8 mouse cellular contexts compared by ENCODE assay signal in the genomic region with DNA sequence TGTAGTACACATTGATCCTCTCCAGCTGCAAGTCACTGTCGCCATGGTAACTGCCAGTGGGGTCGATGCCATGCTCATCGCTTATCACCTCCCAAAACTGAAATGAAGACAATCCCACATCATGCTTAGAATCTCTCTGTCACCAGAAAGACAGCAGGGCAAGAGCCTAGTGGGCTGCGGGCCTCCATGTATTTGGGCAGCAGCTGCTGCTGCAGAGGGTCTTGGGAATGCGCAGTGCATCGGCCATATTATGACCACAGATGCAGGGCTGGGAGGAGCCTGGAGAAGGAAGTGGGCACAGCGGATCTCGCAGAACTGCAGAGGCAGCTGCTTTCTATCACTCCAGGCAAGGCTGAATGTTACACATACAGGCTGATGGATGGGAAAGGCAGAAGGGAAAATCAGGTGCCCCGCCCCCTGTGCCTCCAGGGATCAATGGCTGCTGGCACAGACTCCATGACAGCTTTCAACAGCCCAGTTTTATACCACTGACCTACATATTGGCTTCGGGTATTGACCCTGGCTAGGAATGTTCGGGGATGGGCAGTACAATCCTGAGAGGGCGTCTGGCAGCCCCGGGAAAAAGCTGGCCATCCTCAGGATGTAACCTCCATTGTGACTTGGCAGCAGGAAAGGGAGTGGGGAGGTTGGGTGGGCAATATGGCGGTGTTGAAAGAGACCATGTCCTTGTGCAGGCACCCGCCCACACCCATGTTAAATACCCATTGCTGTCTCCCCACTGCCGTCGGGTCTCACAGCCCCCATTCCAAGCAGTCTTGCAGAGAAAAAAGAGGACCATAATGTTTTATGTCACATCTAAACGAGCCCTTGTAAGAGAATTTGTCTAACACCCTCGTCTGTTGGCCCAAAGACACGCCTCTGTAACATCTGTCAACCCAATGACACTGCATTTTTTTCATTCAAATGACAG. TPM values are rescaled to one million over a fixed set of nuclear protein-coding genes. Genes with fewer than 3 reads are reported as not detected.
DNase-seq lines count a peak whose midpoint lies in the region; TF ChIP-seq lines count a peak whose summit lies in the region.

No protein-coding gene starts in this region.

- peak overlapping the region; percentile 66 for H3K4me3 ChIP-seq in embryonic fibroblast, embryonic 13.5 days (ENCODE audit: insufficient read depth, low read length)
- peak overlapping the region; percentile 76 for H3K4me3 ChIP-seq in left cerebral cortex, adult 2 months
- peak overlapping the region; percentile 93 for H3K4me3 ChIP-seq in megakaryocyte, embryonic 14.5 days (replicated peaks)

- peak; percentile 54 for DNase-seq in embryo, embryonic 10 days (ENCODE audit: low spot score)
- DNase-seq in embryo, embryonic 9.5 days (ENCODE audit: extremely low spot score) = no peak
- peak; percentile 43 to 57 for DNase-seq in adrenal gland, postnatal 36 days
- DNase-seq in heart, postnatal 10 days = peak; percentile 45 to 54
- peak; percentile 46 to 47 for DNase-seq in left cerebral cortex, adult 2 months (ENCODE audit: extremely low spot score in 1 of 2, low spot score in 2 of 2)
- DNase-seq in splenic B cell, adult 2 months (ENCODE audit: low read depth, low spot score) = peak; percentile 14

- no peak for TF ChIP-seq POLR2A in embryonic fibroblast, embryonic 13.5 days (IDR thresholded peaks at IDR 0.05; ENCODE audit: low read depth, low read length)

- H3K27ac ChIP-seq in embryonic fibroblast, embryonic 13.5 days (ENCODE audit: insufficient read depth, low read length) = no peak overlapping the region
- peak overlapping the region; percentile 94 for H3K27ac ChIP-seq in left cerebral cortex, adult 2 months

- H3K36me3 ChIP-seq in megakaryocyte, embryonic 14.5 days (replicated peaks; ENCODE audit: low read length) = peaks cover 36% of the 10 kb centered on the region
- H3K36me3 ChIP-seq in splenic B cell, adult 2 months (ENCODE audit: control insufficient read depth, insufficient read depth, low read length, poor library complexity, severe bottlenecking) = no peaks in the 10 kb centered on the region

- no peak for TF ChIP-seq CTCF in embryonic fibroblast, embryonic 13.5 days (IDR thresholded peaks at IDR 0.05; ENCODE audit: borderline replicate concordance, insufficient read depth, low read length)
- no peak for TF ChIP-seq CTCF in left cerebral cortex, adult 2 months (IDR thresholded peaks at IDR 0.05)

- intact Hi-C loops in heart, postnatal 10 days (cut with DNase I) = no loop called here
- intact Hi-C loops in left cerebral cortex, adult 2 months (cut with DNase I) = loop anchor here (10.0 kb wide), 1 partner anchor 268 kb away; a partner anchor contains a TSS

- no peaks in the 10 kb centered on the region for H3K9me3 ChIP-seq in megakaryocyte, embryonic 14.5 days

- H3K4me1 ChIP-seq in embryonic fibroblast, embryonic 13.5 days (ENCODE audit: control insufficient read depth, insufficient read depth, low read length) = peaks cover 11% of the 10 kb centered on the region
- peaks cover 43% of the 10 kb centered on the region for H3K4me1 ChIP-seq in megakaryocyte, embryonic 14.5 days

- H3K27me3 ChIP-seq in megakaryocyte, embryonic 14.5 days (replicated peaks) = no peaks in the 10 kb centered on the region
- no peaks in the 10 kb centered on the region for H3K27me3 ChIP-seq in splenic B cell, adult 2 months (ENCODE audit: control insufficient read depth, insufficient read depth, low read length, poor library complexity, severe bottlenecking)

RNA-seq across cellular contexts. Expression of a gene that starts 1.0 kb away (rescaled TPM):
- total RNA-seq in adrenal gland, postnatal 36 days (2021) = 10 to 100 TPM; 24.6 to 42.9 TPM
- polyA plus RNA-seq in embryonic fibroblast, embryonic 13.5 days (2011; ENCODE audit: insufficient read length, low read depth, missing spikeins) = 137 and 139 TPM in 2 replicates
- 100 to 1,000 TPM; 114 to 117 TPM for total RNA-seq in heart, postnatal 10 days (2021)
- 100 to 1,000 TPM; 768 to 774 TPM for total RNA-seq in left cerebral cortex, adult 2 months (2021)
- 95.9 and 122 TPM in 2 replicates for polyA plus RNA-seq in megakaryocyte, embryonic 14.5 days (2012; ENCODE audit: insufficient read depth, low replicate concordance)

RNA-seq across cellular contexts. Expression of a gene that starts 39.4 kb away (rescaled TPM):
- total RNA-seq in adrenal gland, postnatal 36 days (2021) = 10 to 100 TPM; 89.7 to 98.7 TPM
- 38.4 and 45.9 TPM in 2 replicates for polyA plus RNA-seq in embryonic fibroblast, embryonic 13.5 days (2011; ENCODE audit: insufficient read length, low read depth, missing spikeins)
- 10 to 100 TPM; 30.4 to 33.8 TPM for total RNA-seq in heart, postnatal 10 days (2021)
- total RNA-seq in left cerebral cortex, adult 2 months (2021) = 10 to 100 TPM; 41.8 to 45.8 TPM
- polyA plus RNA-seq in megakaryocyte, embryonic 14.5 days (2012; ENCODE audit: insufficient read depth, low replicate concordance) = 20.4 and 35.2 TPM in 2 replicates

RNA-seq across cellular contexts. Expression of a gene that starts 53.4 kb away (rescaled TPM):
- 1 to 10 TPM; 1.4 to 2.2 TPM for total RNA-seq in adrenal gland, postnatal 36 days (2021)
- 146 and 176 TPM in 2 replicates for polyA plus RNA-seq in embryonic fibroblast, embryonic 13.5 days (2011; ENCODE audit: insufficient read length, low read depth, missing spikeins)
- 10 to 100 TPM; 22.7 to 27.2 TPM for total RNA-seq in heart, postnatal 10 days (2021)
- total RNA-seq in left cerebral cortex, adult 2 months (2021) = 100 to 1,000 TPM; 153 to 177 TPM
- polyA plus RNA-seq in megakaryocyte, embryonic 14.5 days (2012; ENCODE audit: insufficient read depth, low replicate concordance) = 11.0 and 15.6 TPM in 2 replicates

Comparison
In these comparisons a context has a peak if more than half of its experiments do, and no peak if none do; other contexts are left out.
1. RNA of a gene that starts 1.0 kb away (total RNA-seq): 768 to 774 TPM in left cerebral cortex, adult 2 months; 114 to 117 TPM in heart, postnatal 10 days and 24.6 to 42.9 TPM in adrenal gland, postnatal 36 days; every median in the first group is over 4 times any median in the second.
2. RNA of a gene that starts 53.4 kb away (total RNA-seq): 153 to 177 TPM in left cerebral cortex, adult 2 months and 22.7 to 27.2 TPM in heart, postnatal 10 days; 1.4 to 2.2 TPM in adrenal gland, postnatal 36 days; every median in the first group is over 4 times any median in the second.
3. Peak in every context shown above with its lines, with median percentiles within 50 percentile points of each other: H3K4me3 ChIP-seq.